Mouse (Mus musculus) ES-E14 (cell line): ENCODE results near the gene Mapkap1. TPM values are rescaled to one million over a fixed set of nuclear protein-coding genes. Genes with fewer than 3 reads are reported as not detected.

Experiments
- DNase-seq: peaks from one replicate; pipeline ENCODE4 v3.0.0-alpha.2; 2013; ENCODE audit warnings: low read depth, low spot score
- H3K27ac ChIP-seq: 2 replicates; pipeline ENCODE4 v1.5.1; 2012; ENCODE audit warnings: low read depth, mild to moderate bottlenecking, low read length, moderate library complexity, mixed read lengths; ENCODE audit not compliant: poor library complexity, insufficient read depth, severe bottlenecking
- H3K36me3 ChIP-seq: 2 replicates; pipeline ENCODE4 v1.6.1; 2012; ENCODE audit warnings: mild to moderate bottlenecking, low read length, moderate library complexity, mixed read lengths; ENCODE audit not compliant: control insufficient read depth, poor library complexity, insufficient read depth, severe bottlenecking
- H3K4me1 ChIP-seq, 2 experiments: fragments of 150-350 bp in 1 of 2; sonication (generic) in 1 of 2; 2 replicates each; pipeline ENCODE4 v1.6.1; 2012; ENCODE audit warnings: low read length in 2 of 2, mild to moderate bottlenecking in 1 of 2, mixed read lengths in 1 of 2; ENCODE audit not compliant: control insufficient read depth in 2 of 2, insufficient read depth in 2 of 2, poor library complexity in 1 of 2
- H3K4me3 ChIP-seq, 2 experiments: fragments of 150-350 bp in 1 of 2; sonication (generic) in 1 of 2; 2 replicates each; pipeline ENCODE4 v1.5.1; 2012; ENCODE audit warnings: low read length in 2 of 2, low read depth in 1 of 2, mild to moderate bottlenecking in 1 of 2, mixed read lengths in 1 of 2; ENCODE audit not compliant: insufficient read depth in 1 of 2, poor library complexity in 1 of 2, severe bottlenecking in 1 of 2
- H3K9ac ChIP-seq: 2 replicates; pipeline ENCODE4 v1.6.1; 2012; ENCODE audit warnings: low read depth, mild to moderate bottlenecking, low read length, mixed read lengths; ENCODE audit not compliant: poor library complexity, insufficient read depth, severe bottlenecking
- H3K9me3 ChIP-seq: fragments of 150-350 bp; sonication (generic); 2 replicates; pipeline ENCODE4 v1.6.1; 2012; ENCODE audit warnings: low read depth, mild to moderate bottlenecking, low read length; ENCODE audit not compliant: control insufficient read depth, insufficient read depth
- CHD2 ChIP-seq: IDR thresholded peaks from 2 replicates; pipeline ENCODE4 v1.6.1; 2014; ENCODE audit warnings: mild to moderate bottlenecking, low read depth, low read length, inconsistent platforms
- HCFC1 ChIP-seq: IDR thresholded peaks from 2 replicates; pipeline ENCODE4 v1.6.1; 2012; ENCODE audit warnings: low read length, inconsistent platforms, borderline replicate concordance; ENCODE audit not compliant: insufficient read depth
- MAFK ChIP-seq: IDR thresholded peaks from 2 replicates; pipeline ENCODE4 v1.6.1; 2014; ENCODE audit warnings: mild to moderate bottlenecking, low read depth, low read length, inconsistent platforms; ENCODE audit not compliant: insufficient read depth
- ZC3H11A ChIP-seq: IDR thresholded peaks from 2 replicates; pipeline ENCODE4 v1.6.1; 2012; ENCODE audit warnings: low read depth, mild to moderate bottlenecking, inconsistent platforms, low read length, borderline replicate concordance
- ZNF384 ChIP-seq: IDR thresholded peaks from 2 replicates; pipeline ENCODE4 v1.6.1; 2012; ENCODE audit warnings: low read depth, low read length, inconsistent platforms
- in situ Hi-C, 2 experiments: fragments of 600-800 bp; cut with MboI; formaldehyde crosslinking; loops; one replicate each; pipeline ENCODE4 v1.15.1; 2025; ENCODE audit warnings: low sequenced_read_pairs in 2 of 2, inconsistent platforms in 1 of 2; ENCODE audit not compliant: unreplicated experiment in 2 of 2
- total RNA-seq: library from RNA; depleted of rRNA; stranded (reverse); fragments of 300-350 nt; gene quantifications from 2 replicates; pipeline ENCODE4 v1.2.3, GENCODE M21; 2012; rRNA removed

The Mapkap1 gene
- total RNA-seq, result 41.5 and 47.3 TPM in 2 replicates

DNA sequence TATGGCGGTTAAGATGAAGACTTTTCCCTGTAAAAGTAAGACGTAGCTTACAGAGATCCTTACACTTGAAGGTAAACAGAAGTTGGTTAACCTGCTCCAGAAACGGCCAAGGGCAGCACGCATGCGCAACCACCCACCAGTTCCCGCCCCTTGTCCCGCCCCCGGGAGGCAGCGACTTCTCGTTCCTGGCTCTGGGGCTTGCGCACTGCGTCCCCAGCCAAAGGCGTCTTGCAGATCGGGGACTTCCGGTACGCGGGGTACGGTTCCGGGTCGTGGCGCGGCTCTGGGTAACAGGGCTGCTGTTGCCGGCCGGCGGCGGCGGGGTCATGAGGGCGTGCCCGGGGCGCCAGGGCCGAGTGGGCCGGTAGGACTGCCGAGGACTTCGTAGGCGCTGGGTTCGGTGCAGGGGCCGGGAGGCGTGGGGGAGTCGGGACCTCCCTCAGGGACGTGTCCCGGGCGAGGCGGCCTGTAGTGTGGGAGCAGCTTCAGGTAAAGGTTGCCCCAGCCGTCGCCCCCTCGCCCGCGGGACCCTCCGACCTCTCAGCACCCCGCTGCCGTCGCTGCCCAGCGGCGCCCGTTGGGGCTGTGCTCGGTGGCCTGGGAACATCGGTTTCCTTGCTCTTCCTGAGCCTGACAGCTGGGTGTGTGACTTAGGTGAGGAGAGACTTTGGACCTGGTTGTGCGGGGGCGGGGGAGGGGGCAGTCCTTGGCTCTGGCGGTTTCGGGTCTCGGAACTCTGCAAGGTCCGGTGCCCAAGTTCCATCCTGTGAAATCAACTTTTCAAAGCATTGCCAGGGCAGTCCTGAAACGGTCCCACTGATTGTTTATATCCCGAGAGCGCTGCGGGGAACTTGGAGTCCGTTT, at the start of gene Mapkap1:
Mapkap1 (plus strand) TSS at position 171 of the 864 bp plus-strand sequence.
- H3K4me1 ChIP-seq, result no peaks in the 10 kb centered on the region
- in situ Hi-C loops, result no loop called here
- TF ChIP-seq ZC3H11A, result no peak
- TF ChIP-seq MAFK, result no peak
- no peak for TF ChIP-seq ZNF384
- peak; percentile 65; the same call in 1 of the 2 replicates for TF ChIP-seq HCFC1
- TF ChIP-seq CHD2, result 0 out of 2 replicates have a peak, but pooled peaks have one; percentile 11
- DNase-seq, result peak; percentile 93
- no peaks in the 10 kb centered on the region for H3K9me3 ChIP-seq
- H3K9ac ChIP-seq, result peak within 1 kb of the TSS; percentile 88
- peak within 1 kb of the TSS; percentile 91 to 96 for H3K4me3 ChIP-seq
- H3K27ac ChIP-seq, result no peak within 1 kb of the TSS
- no peaks in the 10 kb centered on the region for H3K36me3 ChIP-seq

- H3K9me3 ChIP-seq, result no peaks in the 10 kb centered on the region
- no peaks in the 10 kb centered on the region for H3K36me3 ChIP-seq
- H3K9ac ChIP-seq, result no peak overlapping the region
- no peak overlapping the region for H3K27ac ChIP-seq
- DNase-seq, result no peak
- no peaks in the 10 kb centered on the region for H3K4me1 ChIP-seq
- TF ChIP-seq MAFK, result no peak
- TF ChIP-seq ZNF384, result no peak
- no peak for TF ChIP-seq CHD2
- TF ChIP-seq HCFC1, result no peak
- TF ChIP-seq ZC3H11A, result no peak
- H3K4me3 ChIP-seq, result no peak overlapping the region
- in situ Hi-C loops, result no loop called here
These were observed 42.9 kb upstream of the Mapkap1 start for GRCm38 (mm10) chr2:34363678-34364077.

DNA sequence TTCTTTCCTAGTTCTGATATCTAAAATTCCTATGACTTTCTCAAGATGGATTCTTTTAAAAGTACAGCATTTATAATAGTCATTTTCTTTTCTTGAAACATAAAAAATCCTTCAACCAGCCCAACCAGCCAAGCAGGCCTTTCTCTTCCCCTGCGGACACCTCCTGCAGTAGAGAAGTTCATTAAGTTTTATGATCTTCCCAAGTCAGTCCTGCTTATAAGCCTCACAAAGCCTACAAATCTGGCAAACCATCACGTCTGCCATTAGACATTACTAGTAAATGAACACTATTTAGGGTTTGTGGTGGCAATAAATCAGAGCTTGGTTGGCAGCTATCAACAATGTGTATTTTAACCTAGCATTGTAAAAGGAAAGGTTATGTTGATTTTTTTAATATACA, 39.5 kb upstream of the Mapkap1 start:
- H3K36me3 ChIP-seq, result no peaks in the 10 kb centered on the region
- in situ Hi-C loops, result no loop called here
- DNase-seq, result no peak
- no peak overlapping the region for H3K27ac ChIP-seq
- no peak overlapping the region for H3K9ac ChIP-seq
- H3K4me3 ChIP-seq, result no peak overlapping the region
- TF ChIP-seq ZNF384 (no peak), CHD2 (no peak)
- no peaks in the 10 kb centered on the region for H3K9me3 ChIP-seq
- H3K4me1 ChIP-seq, result 0 out of 4 replicates have a peak, but pooled peaks cover 2% of the 10 kb centered on the region in 2 experiments

- TF ChIP-seq MAFK, result no peak
- TF ChIP-seq HCFC1, result no peak
- no peak for TF ChIP-seq ZC3H11A
- no peak overlapping the region for H3K27ac ChIP-seq
- in situ Hi-C loops, result no loop called here
- H3K9me3 ChIP-seq, result no peaks in the 10 kb centered on the region
- no peak overlapping the region for H3K4me3 ChIP-seq
- H3K36me3 ChIP-seq, result no peaks in the 10 kb centered on the region
- 0 out of 4 replicates have a peak, but pooled peaks cover 2% of the 10 kb centered on the region in 2 experiments for H3K4me1 ChIP-seq
- H3K9ac ChIP-seq, result no peak overlapping the region
- DNase-seq, result no peak
These were observed 38.2 kb upstream of the Mapkap1 start for GRCm38 (mm10) chr2:34368396-34368795.
